24 mouse cellular contexts compared by ENCODE assay signal in the genomic region with DNA sequence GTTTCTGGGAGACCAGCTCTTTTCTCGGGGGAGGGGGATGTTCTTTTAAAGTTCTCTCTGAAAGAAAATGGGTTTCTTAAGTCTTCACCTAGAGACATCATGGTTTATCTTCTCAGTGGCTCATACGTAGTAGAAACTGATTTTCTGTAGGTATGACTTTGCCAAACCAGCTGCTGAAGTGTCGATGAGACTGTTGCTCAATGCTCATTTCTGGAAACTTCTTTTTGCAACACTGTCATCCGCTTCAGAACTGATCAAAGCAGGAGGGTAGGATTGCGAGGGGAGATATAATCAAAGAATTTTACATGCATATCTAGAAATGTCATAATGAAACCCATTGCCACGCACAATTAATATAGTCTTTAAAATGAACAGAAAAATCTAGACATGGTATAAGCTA.
"Had no signal": no experiment of that assay in that cellular context is flagged by ENCODE, and none has a peak within 500 bp of the region (broad histone marks: within the 10 kb centered on the region; RNA-seq: fewer than 3 reads in every experiment).

No protein-coding gene starts in this region.

- H3K9me3 ChIP-seq: heart, embryonic 12.5 days; hindbrain, embryonic 13.5 days; hindbrain, embryonic 15.5 days; kidney, embryonic 15.5 days; limb, embryonic 13.5 days; limb, embryonic 15.5 days; liver, embryonic 12.5 days had no signal

- H3K27ac ChIP-seq: gastrocnemius, adult 2 months; heart, adult 2 months; hindbrain, embryonic 13.5 days; hindbrain, embryonic 15.5 days; hindbrain, postnatal 0 days; kidney, embryonic 15.5 days; kidney, postnatal 0 days; limb, embryonic 13.5 days; limb, embryonic 15.5 days; liver, embryonic 12.5 days; liver, embryonic 14.5 days had no signal

- ATAC-seq: hindbrain, postnatal 0 days; intestine, embryonic 16.5 days; liver, embryonic 12.5 days had no signal

- H3K36me3 ChIP-seq: heart, embryonic 12.5 days; hindbrain, embryonic 13.5 days; hindbrain, embryonic 15.5 days; kidney, embryonic 15.5 days; limb, embryonic 13.5 days; limb, embryonic 15.5 days; liver, embryonic 12.5 days had no signal

- H3K4me3 ChIP-seq: gastrocnemius, adult 2 months; heart, adult 2 months; heart, embryonic 12.5 days; hindbrain, embryonic 13.5 days; hindbrain, embryonic 15.5 days; kidney, embryonic 15.5 days; limb, embryonic 13.5 days; limb, embryonic 15.5 days; liver, embryonic 12.5 days had no signal

- DNase-seq: gastrocnemius, adult 2 months; gastrocnemius, postnatal 10 days; gastrocnemius, postnatal 36 days; heart, adult 2 months; heart, postnatal 10 days; kidney, adult 11 months; kidney, adult 2 months; kidney, adult 9 months; kidney, postnatal 14 days; kidney, postnatal 36 days; layer of hippocampus, adult 9-11 months; layer of hippocampus, postnatal 36 days; left cerebral cortex, postnatal 4 days had no signal

- H3K27me3 ChIP-seq: heart, embryonic 12.5 days; hindbrain, embryonic 13.5 days; hindbrain, embryonic 15.5 days; kidney, embryonic 15.5 days; limb, embryonic 13.5 days; limb, embryonic 15.5 days; liver, embryonic 12.5 days had no signal

- H3K4me1 ChIP-seq: heart, embryonic 12.5 days; hindbrain, embryonic 13.5 days; hindbrain, embryonic 15.5 days; kidney, embryonic 15.5 days; limb, embryonic 13.5 days; limb, embryonic 15.5 days; liver, embryonic 12.5 days had no signal
